Mouse (Mus musculus): ENCODE data around the gene Zfp329.
"Not testable (repeated sequence)": the region's sequence is repeated elsewhere in the genome, so short reads cannot be mapped to it uniquely, and the experiment has no call there.

Zfp329 gene

GRCm38 (mm10) chr7:12818521-12819295 is at the start of gene Zfp329:
Gene Zfp329, minus strand, starts transcription at chr7:12818858.
- DNase-seq (ENCODE audit: low read depth, low spot score) = peak; percentile 95

GRCm38 (mm10) chr7:12835779-12836178 is 17.1 kb upstream of the Zfp329 start:
- DNase-seq (ENCODE audit: low read depth, low spot score) = no peak

- no peak for DNase-seq (ENCODE audit: low read depth, low spot score)
Measured at GRCm38 (mm10) chr7:12835193-12835671, 16.6 kb upstream of the Zfp329 start.

- DNase-seq (ENCODE audit: low read depth, low spot score) = peak; percentile 95
Measured at GRCm38 (mm10) chr7:12834162-12835120, 15.8 kb upstream of the Zfp329 start, which contains the start of gene Zfp110. Gene Zfp110, plus strand, starts transcription at chr7:12834761.

- peak; percentile 59 for DNase-seq (ENCODE audit: low read depth, low spot score)
Measured at GRCm38 (mm10) chr7:12815566-12815965, 3.1 kb downstream of the Zfp329 start.

GRCm38 (mm10) chr7:12803727-12804071 is 15.0 kb downstream of the Zfp329 start:
- no peak for DNase-seq (ENCODE audit: low read depth, low spot score)

- DNase-seq (ENCODE audit: low read depth, low spot score) = peak; percentile 95
Measured at GRCm38 (mm10) chr7:12802866-12803726, 15.6 kb downstream of the Zfp329 start, which contains the start of gene Zscan18. Gene Zscan18, minus strand, starts transcription at chr7:12803635.

GRCm38 (mm10) chr7:12799554-12799953 is 19.1 kb downstream of the Zfp329 start:
- no peak for DNase-seq (ENCODE audit: low read depth, low spot score)

- peak; percentile 61 for DNase-seq (ENCODE audit: low read depth, low spot score)
Measured at GRCm38 (mm10) chr7:12797971-12798370, 20.7 kb downstream of the Zfp329 start.

- not testable (repeated sequence) for DNase-seq (ENCODE audit: low read depth, low spot score)
Measured at GRCm38 (mm10) chr7:12792624-12793023, 26.0 kb downstream of the Zfp329 start.

GRCm38 (mm10) chr7:12788025-12788424 is 30.6 kb downstream of the Zfp329 start:
- DNase-seq (ENCODE audit: low read depth, low spot score) = no peak

- no peak for DNase-seq (ENCODE audit: low read depth, low spot score)
Measured at GRCm38 (mm10) chr7:12787333-12787732, 31.3 kb downstream of the Zfp329 start.

- DNase-seq (ENCODE audit: low read depth, low spot score) = peak; percentile 94
Measured at GRCm38 (mm10) chr7:12780151-12780830, 38.4 kb downstream of the Zfp329 start.

- no peak for DNase-seq (ENCODE audit: low read depth, low spot score)
Measured at GRCm38 (mm10) chr7:12779782-12780150, 38.9 kb downstream of the Zfp329 start.

GRCm38 (mm10) chr7:12779141-12779540 is 39.5 kb downstream of the Zfp329 start:
- DNase-seq (ENCODE audit: low read depth, low spot score) = no peak

GRCm38 (mm10) chr7:12774606-12775005 is 44.1 kb downstream of the Zfp329 start:
- DNase-seq (ENCODE audit: low read depth, low spot score) = no peak

- DNase-seq (ENCODE audit: low read depth, low spot score) = no peak
Measured at GRCm38 (mm10) chr7:12774111-12774510, 44.5 kb downstream of the Zfp329 start.

Measured in ES-CJ7 (cell line).